Mouse (Mus musculus) kidney, postnatal 4 days (tissue): ENCODE measurements around the gene Ppp1r12b.

ENCODE experiments used
- DNase-seq, 2 experiments: peaks; one replicate each; pipeline ENCODE4 v3.0.0; 2021; ENCODE audit warnings: mixed read lengths in 2 of 2

Gene Ppp1r12b

GRCm38 (mm10) chr1:134955637-134956176 lies at the start of gene Ppp1r12b:
Ppp1r12b (minus strand) TSS chr1:134955942.
- peak; percentile 95 to 97 for DNase-seq

GRCm38 (mm10) chr1:135003346-135003745 lies 47.6 kb upstream of the Ppp1r12b start:
- DNase-seq = no peak

GRCm38 (mm10) chr1:135000527-135000926 lies 44.8 kb upstream of the Ppp1r12b start:
- DNase-seq = no peak

DNA sequence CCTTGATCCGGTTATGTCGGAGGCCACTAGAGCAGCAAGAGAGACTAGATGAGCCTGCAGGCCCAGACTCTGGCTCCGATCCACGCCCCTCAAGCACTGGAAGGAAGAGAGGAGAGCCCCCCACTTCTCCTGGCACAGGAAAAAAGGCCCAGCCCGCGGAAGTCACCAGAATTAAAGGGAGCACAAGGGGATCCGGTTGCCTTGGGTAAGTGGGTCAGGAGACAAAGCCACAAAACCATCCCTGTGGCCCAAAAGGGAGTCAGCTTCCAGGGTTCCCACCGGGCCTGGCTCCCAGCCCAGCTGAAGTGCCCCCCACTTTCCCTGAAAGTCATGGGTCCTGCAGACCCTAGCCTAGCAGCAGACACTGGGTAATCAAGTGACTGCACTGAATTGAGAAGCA lies 42.5 kb upstream of the Ppp1r12b start:
- no peak for DNase-seq

- DNase-seq = no peak
Measured at GRCm38 (mm10) chr1:134997568-134997967, 41.8 kb upstream of the Ppp1r12b start.

DNA sequence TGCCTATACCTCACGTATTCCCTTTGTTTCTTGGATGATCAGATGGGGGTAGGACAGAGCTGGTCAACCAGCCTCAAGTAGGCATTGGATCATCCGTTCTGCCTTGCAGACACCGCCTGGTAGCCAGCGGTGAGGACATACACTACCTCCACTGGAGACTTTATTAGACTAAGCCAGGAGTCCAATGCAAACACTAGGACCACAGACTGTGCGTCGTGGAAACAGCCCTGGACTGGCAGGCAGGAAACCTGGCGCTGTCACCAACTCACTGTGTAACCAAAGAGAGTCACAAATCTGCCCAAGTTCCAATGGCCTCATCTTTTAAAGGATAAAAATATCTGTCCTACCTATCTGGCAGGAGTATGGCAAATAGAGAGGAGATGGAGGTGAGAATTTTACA lies 40.7 kb upstream of the Ppp1r12b start:
- no peak for DNase-seq

- peak; percentile 29 to 39 for DNase-seq
Measured at GRCm38 (mm10) chr1:134995954-134996353, 40.2 kb upstream of the Ppp1r12b start.

DNA sequence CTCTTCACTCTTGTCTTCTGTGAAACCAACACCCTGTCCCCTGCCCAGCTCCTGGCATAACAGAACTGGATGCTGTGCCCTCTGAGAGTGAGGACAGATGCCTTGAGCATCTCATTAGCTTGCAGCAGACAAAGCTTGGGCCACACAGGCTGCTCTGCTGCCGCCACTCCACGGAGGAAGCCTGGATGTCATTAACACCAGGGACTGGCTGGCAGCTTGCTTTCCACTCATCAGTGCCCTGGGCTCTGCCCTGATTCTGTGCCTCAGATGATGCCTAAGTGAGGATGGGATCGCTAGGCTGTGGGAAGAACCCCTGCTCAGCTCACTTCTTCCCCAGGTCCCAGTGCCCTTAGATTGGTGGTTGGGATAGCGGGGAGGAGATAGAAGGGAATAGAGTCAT lies 39.7 kb upstream of the Ppp1r12b start:
- DNase-seq = no peak

DNA sequence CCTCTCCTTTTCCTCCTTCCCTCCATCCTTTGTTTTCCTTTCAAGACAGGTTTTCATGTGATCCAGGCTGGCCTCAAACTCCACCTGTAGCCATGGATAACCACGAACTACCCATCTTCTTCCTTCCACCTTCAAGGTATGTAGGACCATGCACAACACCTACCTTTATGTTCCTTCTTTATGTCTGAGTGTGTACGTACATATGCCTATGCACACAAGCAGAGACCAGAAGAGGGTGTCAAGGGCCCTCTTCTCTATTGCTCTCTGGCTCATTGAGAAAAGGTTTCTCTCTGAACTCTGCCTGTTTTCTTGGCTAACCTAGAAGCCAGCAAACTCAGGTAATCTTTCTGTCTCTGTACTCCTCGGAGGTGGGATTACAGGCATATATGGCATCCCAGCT lies 39.0 kb upstream of the Ppp1r12b start:
- DNase-seq = no peak

DNA sequence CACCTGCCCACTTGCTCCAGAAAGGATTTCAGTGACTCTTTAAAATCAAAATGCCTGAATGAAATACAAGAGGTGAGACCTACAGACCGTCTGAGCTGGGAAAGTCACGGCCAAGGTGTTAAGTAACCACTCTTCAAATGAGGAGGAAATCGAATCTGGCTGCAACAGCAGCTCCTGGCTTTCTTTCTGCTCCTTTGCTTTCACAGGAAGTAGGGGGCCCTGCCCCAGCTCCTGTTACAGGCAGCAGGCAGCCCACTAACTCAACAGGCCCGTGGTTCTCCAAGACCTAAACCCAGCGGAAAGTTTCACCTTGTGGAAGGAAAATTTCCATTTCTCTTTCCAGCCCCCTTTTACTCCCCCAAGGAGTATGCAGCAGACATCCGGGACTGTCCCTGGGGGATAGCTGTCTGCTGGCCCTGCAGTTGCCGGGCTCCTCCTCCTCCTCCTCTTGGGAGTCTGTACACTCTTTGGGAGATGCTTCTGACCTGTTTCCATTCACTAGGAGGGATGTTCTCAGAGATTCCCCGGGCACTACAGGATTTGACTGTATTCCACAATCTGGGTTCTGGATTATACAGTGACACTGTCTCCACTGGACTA lies 36.4 kb upstream of the Ppp1r12b start:
- peak; percentile 39 to 59 for DNase-seq

DNA sequence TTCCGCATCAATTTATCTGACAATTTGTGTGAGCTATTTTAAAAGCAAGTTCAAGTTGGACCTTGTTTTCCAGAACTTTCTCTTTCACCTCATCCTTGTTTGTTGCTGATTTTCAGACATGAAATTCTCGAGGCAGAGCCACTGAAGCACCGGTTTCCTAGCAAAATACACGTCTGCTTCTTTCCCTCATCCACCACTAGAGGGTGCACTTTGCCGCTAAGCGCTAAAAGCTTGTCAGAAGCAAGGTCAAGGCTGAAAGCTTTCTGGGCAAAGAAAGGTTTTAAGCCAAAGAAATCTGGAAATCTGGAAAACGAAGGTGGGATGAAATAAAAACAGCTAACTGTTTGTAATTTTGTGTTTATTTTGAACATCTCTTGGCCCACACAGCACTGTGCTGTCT lies 33.6 kb upstream of the Ppp1r12b start:
- DNase-seq = peak; percentile 83 to 86

GRCm38 (mm10) chr1:134987962-134988341 lies 32.2 kb upstream of the Ppp1r12b start:
- DNase-seq = no peak

GRCm38 (mm10) chr1:134987173-134987961 lies 31.6 kb upstream of the Ppp1r12b start:
- peak; percentile 71 to 81 for DNase-seq

DNA sequence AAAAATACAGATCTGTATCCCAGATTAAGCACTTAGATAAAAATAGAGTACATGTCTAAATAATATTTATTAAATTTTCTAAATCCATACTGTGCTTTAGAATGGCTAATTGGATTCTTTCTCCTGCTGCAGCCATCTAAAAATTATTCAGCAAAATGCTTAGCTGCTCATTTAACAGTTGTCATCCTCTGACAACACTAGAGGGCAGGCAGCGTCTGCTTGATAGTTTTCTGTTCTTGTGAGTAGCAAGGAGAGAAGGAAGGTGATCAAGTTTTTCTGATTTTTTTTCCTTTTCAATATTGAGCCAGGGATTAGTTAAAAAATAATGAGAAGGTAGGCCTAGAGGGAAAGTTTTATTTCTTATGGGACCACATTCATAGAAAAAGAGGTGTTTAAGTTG lies 17.2 kb upstream of the Ppp1r12b start:
- no peak for DNase-seq

DNA sequence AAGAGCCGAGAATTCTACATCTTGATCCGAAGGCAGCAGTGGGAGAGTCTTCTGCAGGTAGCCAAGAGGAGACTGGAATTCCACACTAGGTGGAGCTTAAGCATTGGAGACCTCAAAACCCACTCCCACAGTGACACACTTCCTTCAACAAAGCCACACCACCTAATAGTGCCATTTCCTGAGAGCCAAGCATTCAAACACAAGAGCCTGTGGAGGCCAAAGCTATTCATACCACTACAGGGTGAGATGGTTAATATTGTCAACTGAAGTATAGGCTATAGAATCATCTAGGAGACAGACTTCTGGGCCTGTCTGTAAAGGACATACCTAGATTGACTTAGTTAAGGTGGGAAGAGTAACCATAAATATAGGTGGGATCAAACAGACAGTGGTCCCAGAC lies 9.7 kb upstream of the Ppp1r12b start:
- DNase-seq = no peak

- DNase-seq = peak; percentile 25 to 43
Measured at GRCm38 (mm10) chr1:134962821-134963220, 7.1 kb upstream of the Ppp1r12b start.

DNA sequence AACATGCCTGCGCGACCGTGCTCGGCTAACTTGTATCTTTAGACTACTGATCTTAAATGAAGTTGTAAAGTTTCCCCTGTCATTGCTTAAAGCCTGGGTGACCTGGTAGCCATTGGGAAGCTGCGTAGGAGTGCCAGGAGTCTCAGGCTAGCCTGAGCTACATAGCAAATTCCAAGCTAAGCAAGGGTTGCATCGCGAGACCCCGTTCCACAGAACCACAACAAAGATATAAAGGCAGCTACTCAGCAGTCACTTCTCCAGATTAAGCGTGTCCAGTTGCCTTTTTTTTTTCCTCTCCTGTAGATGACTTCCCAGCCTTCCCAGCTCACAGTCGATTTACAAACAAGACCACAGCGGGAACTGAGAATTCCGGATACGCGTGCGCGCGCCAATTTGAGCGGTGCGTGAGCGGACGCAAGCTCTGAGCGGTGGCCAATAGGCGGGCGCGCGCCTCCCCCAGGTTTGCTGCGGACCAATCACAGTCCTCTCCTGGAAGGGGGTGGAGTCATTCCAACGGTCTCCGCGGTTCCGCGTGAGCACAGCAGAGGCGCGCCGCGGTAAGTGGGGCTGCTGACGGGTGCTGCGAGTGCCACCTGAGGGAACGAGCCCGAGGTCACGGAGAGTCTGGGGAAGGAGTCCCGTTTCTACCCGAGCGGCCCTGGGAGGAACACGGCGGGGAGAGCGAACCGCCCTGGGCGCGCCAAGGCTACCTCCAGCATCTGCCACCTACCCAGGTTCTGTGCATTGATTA lies 6.5 kb upstream of the Ppp1r12b start, which contains the start of gene Ube2t:
TSS of gene Ube2t (plus strand) at position 513 of the 751 bp plus-strand sequence.
- DNase-seq = peak; percentile 96 to 98

DNA sequence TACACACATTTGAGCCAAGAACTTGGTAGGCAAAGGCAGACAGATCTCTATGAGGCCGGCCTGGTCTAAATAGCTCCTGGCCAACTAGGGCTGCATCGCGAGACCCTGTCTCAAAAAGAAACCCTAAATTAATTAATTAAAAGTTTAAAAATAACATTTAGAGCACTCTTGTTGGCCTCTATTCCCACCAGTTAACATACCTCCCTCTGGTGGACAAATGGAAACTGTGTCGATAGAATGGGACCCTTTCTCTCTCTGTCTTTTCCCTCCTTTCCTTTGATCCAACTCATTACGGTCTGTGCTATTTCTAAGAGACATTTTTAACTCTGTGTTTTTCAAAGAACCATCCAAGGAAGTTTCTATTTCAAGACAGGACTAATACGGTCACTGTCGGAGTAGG lies 4.9 kb upstream of the Ppp1r12b start:
- no peak for DNase-seq

DNA sequence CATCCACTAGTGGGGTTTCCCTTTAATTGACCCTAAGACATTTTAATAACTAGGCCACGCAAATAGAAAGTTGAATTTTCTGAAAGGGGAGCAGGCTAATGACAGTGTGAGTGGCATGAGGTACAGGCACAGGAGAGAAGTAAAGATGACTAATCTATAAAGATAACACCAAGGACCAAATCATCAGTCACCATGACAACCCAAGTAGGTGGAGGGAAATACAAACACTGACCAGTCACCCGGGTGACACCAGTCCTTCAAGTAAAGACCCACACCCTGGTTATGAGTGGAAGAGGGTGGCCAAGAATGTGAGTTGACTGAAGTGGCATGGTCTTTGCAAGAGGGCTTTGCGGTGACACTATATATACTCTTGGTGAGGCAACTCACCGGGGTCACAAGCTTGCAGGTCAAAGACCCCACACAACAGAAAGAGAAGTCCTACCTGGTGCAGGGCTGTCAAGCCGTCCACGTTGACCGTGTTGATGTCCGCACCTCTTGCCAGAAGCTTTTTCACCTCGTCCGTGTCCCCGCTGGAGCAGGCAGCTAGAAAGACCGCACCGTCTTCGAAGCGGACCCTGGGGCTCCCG lies 599 bp downstream of the Ppp1r12b start:
- DNase-seq = no peak

DNA sequence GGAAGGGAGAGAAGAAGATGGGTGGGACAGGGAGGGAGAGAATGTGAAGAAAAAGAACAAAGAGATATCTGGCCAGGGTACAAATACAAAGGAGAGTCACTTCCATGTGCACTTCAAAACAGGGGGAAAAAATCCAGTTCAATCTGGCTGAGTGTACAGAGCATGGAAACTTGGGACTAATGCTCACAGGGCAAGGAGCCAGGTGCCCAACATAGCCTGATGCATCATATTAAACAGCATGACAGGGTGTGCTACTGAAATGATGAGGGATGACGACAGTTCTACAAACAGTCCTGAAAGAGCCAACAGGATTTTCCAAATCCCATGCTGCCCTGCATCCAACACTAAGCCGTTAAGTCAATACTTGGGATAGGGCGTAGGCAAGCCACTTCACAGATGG lies 5.8 kb downstream of the Ppp1r12b start:
- no peak for DNase-seq

- DNase-seq = no peak
Measured at GRCm38 (mm10) chr1:134947590-134947989, 8.2 kb downstream of the Ppp1r12b start.

GRCm38 (mm10) chr1:134942898-134943297 lies 12.8 kb downstream of the Ppp1r12b start:
- no peak for DNase-seq

DNA sequence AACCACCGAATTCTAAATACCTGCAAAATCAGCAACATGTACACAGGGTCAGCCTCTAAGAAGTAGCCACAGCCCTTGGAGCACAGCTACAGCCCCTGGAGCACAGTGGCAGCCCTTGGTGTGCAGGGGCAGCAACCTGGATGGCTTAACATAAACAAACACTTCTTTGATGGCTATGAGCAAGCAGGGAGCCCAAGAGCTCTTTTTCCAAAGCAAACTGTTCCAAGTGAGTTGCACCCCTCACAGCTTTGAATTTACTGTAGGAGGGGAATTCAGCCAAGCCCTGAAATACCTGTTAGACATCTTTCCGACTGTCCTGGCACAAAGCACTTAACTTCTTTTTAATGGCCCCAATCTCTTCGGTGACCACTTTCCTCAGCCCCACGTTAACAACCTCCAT lies 14.9 kb downstream of the Ppp1r12b start:
- no peak for DNase-seq
